Mouse (Mus musculus): ENCODE data around the gene Pard6b.
"Not testable (repeated sequence)": the region's sequence is repeated elsewhere in the genome, so short reads cannot be mapped to it uniquely, and the experiment has no call there.

Gene Pard6b

GRCm38 (mm10) chr2:168080431-168081246, at the start of gene Pard6b:
Pard6b (plus strand) TSS chr2:168081004.
- peak; percentile 98 for DNase-seq

GRCm38 (mm10) chr2:168031842-168032241, 49.0 kb upstream of the Pard6b start:
- DNase-seq = no peak

- no peak for DNase-seq
Measured at GRCm38 (mm10) chr2:168033905-168034304, 46.9 kb upstream of the Pard6b start.

- no peak for DNase-seq
Measured at GRCm38 (mm10) chr2:168035907-168036306, 44.9 kb upstream of the Pard6b start.

GRCm38 (mm10) chr2:168037063-168037462, 43.7 kb upstream of the Pard6b start:
- no peak for DNase-seq

GRCm38 (mm10) chr2:168040751-168041150, 40.1 kb upstream of the Pard6b start:
- no peak for DNase-seq

- DNase-seq = no peak
Measured at GRCm38 (mm10) chr2:168042019-168042418, 38.8 kb upstream of the Pard6b start.

GRCm38 (mm10) chr2:168044681-168045287, 36.0 kb upstream of the Pard6b start:
- no peak for DNase-seq

- DNase-seq = no peak
Measured at GRCm38 (mm10) chr2:168045357-168045756, 35.4 kb upstream of the Pard6b start.

- no peak for DNase-seq
Measured at GRCm38 (mm10) chr2:168045771-168046170, 35.0 kb upstream of the Pard6b start.

GRCm38 (mm10) chr2:168046467-168046866, 34.3 kb upstream of the Pard6b start:
- DNase-seq = no peak

GRCm38 (mm10) chr2:168049002-168049635, 31.7 kb upstream of the Pard6b start:
- no peak for DNase-seq

GRCm38 (mm10) chr2:168050000-168050942, 30.5 kb upstream of the Pard6b start:
- DNase-seq = no peak

GRCm38 (mm10) chr2:168052156-168052555, 28.6 kb upstream of the Pard6b start:
- DNase-seq = no peak

- DNase-seq = peak; percentile 26
Measured at GRCm38 (mm10) chr2:168052689-168053088, 28.1 kb upstream of the Pard6b start.

- no peak for DNase-seq
Measured at GRCm38 (mm10) chr2:168054142-168054541, 26.7 kb upstream of the Pard6b start.

- no peak for DNase-seq
Measured at GRCm38 (mm10) chr2:168055910-168056665, 24.7 kb upstream of the Pard6b start.

- DNase-seq = no peak
Measured at GRCm38 (mm10) chr2:168056666-168056933, 24.2 kb upstream of the Pard6b start.

GRCm38 (mm10) chr2:168057876-168058275, 22.9 kb upstream of the Pard6b start:
- not testable (repeated sequence) for DNase-seq

- no peak for DNase-seq
Measured at GRCm38 (mm10) chr2:168058488-168059199, 22.2 kb upstream of the Pard6b start.

GRCm38 (mm10) chr2:168059200-168059790, 21.5 kb upstream of the Pard6b start:
- DNase-seq = no peak
